Mouse (Mus musculus): ENCODE measurements around the gene E130208F15Rik.
A peak's percentile ranks its signal among the peaks of the same experiment; 100 is the strongest.

Gene E130208F15Rik

GRCm38 (mm10) chr7:30308076-30309005, 13.2 kb upstream of the E130208F15Rik start, which contains the start of gene Alkbh6:
Gene Alkbh6 (plus strand): TSS chr7:30308717.
- DNase-seq = peak; percentile 91 to 94

- no peak for DNase-seq
Measured at GRCm38 (mm10) chr7:30309395-30310129, 12.0 kb upstream of the E130208F15Rik start.

GRCm38 (mm10) chr7:30310136-30310535, 11.4 kb upstream of the E130208F15Rik start:
- DNase-seq = no peak

DNA sequence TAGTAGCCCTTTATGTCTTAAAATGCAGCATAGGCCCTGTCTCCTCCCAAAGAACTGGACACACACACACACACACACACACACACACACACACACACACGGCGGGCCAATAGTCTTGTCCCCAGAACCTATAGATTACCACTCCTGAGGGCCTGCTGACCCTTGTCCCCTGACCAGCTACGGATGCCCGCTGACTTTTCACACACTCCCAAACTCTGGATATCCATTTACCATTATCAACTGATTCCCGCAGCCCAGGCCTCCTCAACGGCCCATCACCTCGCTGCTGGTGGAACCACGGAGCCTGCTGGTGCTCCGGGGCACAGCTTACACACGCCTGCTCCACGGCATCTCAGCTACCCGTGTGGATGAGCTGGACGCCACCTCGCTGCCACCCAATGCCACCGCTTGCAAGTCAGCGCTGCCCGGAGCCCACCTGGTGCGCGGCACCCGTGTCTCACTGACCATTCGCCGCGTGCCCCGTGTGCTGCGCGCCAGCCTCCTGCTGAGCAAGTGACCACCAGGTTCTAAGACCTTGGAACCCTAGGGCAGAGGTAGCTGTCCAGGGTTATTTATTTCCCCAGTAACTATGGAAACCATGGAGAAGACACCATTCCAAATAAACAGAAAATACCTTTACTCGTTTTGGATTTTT, 7.7 kb upstream of the E130208F15Rik start:
- no peak for DNase-seq

- DNase-seq = no peak
Measured at GRCm38 (mm10) chr7:30314721-30315155, 6.8 kb upstream of the E130208F15Rik start, which contains the start of gene Syne4. Gene Syne4 (plus strand): TSS chr7:30314807.

- no peak for DNase-seq
Measured at GRCm38 (mm10) chr7:30315559-30316529, 5.7 kb upstream of the E130208F15Rik start.

- no peak for DNase-seq
Measured at GRCm38 (mm10) chr7:30318142-30318541, 3.4 kb upstream of the E130208F15Rik start.

DNA sequence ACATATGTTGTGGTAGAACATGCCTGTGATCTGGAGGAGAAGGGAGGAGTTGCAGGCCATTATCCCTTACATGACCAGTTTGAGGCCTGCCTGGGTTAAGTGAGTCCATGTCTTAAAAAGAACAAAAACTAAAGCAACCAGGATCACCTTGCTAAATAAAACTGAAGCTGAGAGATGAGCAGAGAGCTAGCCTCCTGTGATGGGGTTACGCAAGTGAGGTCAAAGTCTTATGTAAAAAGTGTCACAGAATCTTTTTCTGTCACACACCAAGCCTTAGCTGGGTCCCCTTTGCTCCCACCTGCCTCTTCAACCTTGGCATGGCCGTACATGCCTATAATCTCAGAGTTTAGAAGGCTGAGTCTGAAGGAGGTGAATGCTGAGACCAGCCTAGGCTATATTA, 594 bp upstream of the E130208F15Rik start:
- no peak for DNase-seq

DNA sequence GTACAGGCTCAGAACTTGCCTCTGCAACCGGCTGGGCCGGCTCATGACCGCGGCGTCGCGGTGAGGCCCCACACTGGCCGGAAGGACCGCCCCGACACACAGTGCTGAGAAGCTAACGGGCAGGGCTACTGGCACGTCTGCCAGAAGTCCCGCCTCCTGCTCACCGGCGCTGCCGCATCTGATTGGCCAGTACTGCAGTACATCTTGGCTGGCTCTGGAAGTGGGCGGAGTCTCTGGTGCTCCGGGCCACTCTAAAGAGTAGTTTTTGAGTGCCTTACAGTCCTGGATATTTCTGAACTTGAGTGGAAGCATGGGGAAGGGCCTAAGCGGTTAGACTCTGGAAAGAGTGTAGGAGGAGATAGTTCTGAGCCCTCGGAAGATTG, 736 bp downstream of the E130208F15Rik start:
- peak; percentile 92 to 94 for DNase-seq

GRCm38 (mm10) chr7:30322865-30323264, 1.3 kb downstream of the E130208F15Rik start:
- DNase-seq = peak; percentile 56 to 61

DNA sequence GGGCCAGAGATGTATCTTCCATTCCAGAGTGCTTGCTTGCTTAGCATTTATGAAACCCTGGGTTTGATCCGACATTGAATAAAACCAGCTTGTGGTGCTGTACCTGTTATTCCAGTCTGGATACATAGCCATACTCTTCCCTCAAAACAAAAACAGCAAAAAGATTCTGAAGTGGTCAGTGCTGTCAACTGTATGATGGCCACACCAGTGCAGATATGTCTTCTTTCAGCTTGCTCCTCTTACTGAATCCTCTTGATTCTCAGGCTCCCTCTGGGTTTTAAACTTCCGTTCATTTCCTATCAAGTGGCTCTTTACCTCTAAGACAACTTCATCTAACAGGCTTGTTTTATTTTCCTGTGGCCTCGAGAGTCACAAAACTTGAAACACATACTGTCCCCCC, 2.3 kb downstream of the E130208F15Rik start, which contains the start of gene Sdhaf1:
Sdhaf1 (minus strand) TSS at position 101 of the 400 bp plus-strand sequence.
- DNase-seq = no peak

- no peak for DNase-seq
Measured at GRCm38 (mm10) chr7:30324300-30324944, 2.9 kb downstream of the E130208F15Rik start.

DNA sequence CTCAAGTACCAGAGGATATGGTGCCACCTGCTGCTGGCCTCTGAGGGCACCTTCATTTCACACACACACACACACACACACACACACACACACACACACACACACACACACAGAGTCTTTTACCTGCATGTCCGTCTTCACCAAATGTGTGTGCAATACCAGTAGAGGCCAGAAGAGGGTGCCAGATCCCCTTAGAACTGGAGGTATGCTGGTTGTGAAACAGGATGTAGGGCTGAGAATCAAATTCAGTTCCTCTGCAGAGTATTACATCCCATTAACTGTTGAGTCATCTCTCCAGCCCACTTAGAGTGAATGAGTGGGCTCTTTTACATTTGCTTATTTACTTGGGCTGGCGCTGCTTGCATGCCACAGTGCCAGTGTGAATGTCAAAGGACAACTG, 3.8 kb downstream of the E130208F15Rik start:
- peak; percentile 89 to 90 for DNase-seq

DNA sequence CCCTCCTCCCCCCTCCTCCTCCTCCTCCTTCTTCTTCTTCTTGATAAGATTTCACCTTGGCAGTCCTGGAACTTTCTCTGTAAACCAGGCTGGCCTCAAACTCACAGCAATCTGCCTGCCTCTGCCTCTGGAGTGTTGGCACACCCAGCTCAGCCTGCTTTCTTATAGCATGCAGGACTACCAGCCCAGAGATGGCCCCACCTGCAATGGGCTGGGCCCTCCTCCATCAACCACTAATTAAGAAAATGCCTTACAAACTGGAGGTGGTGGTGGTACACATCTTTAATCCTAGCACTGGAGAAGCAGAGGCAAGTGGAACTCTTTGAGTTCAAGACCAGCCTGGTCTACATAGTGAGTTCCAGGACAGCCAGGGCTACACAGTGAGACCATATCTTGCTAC, 4.9 kb downstream of the E130208F15Rik start:
- DNase-seq = no peak

DNA sequence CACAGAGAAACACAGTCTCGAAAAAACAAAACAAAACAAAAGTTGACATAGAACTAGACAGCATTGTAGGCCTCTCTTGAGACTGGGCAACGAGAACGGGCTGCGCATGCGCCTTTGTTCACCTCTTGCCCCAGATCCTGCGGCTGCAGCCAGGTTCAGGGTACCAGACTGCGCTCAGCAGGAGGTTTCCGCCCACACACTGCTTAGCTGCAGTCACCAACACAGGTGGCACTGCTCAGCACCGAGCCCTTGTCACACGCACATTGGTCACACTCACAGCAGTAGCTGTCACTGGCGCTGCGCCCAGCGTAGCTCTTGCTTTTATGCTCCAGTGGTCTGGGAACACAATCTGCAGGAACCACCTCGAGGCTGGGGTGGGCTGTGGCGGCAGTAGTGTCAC, 5.6 kb downstream of the E130208F15Rik start:
- DNase-seq = peak; percentile 38 to 47

- no peak for DNase-seq
Measured at GRCm38 (mm10) chr7:30328379-30328778, 6.8 kb downstream of the E130208F15Rik start.

GRCm38 (mm10) chr7:30331887-30332286, 10.3 kb downstream of the E130208F15Rik start:
- peak; percentile 84 to 88 for DNase-seq

- no peak for DNase-seq
Measured at GRCm38 (mm10) chr7:30332622-30333259, 11.2 kb downstream of the E130208F15Rik start.

- no peak for DNase-seq
Measured at GRCm38 (mm10) chr7:30333436-30333835, 11.9 kb downstream of the E130208F15Rik start.

DNA sequence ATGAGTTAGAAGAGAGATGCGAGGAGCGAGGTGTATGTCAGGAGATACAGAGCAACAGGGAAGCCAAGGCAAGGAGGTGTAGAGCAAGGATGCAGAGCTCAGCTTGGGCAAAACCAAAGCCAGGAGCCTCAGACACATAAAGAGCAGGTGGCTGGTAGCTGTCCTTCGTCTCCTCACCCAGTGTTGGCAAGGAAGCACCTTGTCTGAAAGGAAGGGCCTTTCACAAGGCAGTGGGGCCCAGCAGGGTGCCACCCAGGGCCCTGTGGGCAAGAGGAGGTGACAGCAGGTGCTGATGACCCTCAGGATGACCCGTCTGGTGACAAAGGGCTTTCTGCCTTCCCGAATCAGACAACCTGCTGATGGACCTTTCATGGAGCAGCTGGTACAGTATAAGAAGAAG, 13.0 kb downstream of the E130208F15Rik start:
- no peak for DNase-seq

GRCm38 (mm10) chr7:30335688-30336087, 14.1 kb downstream of the E130208F15Rik start:
- DNase-seq = no peak

All from B cell, adult 2 months (primary cell).